Mouse (Mus musculus) G1E (cell line): ENCODE measurements around the gene Sv2b.

Experiments
- CTCF ChIP-seq: IDR thresholded peaks from 2 replicates; pipeline ENCODE4 v1.5.1; 2012; ENCODE audit warnings: low read depth, low read length, inconsistent platforms, mixed read lengths
- POLR2AphosphoS5 ChIP-seq: IDR thresholded peaks from 2 replicates; pipeline ENCODE4 v1.6.1; 2012; ENCODE audit warnings: low read depth, low read length, inconsistent platforms; ENCODE audit not compliant: insufficient replicate concordance
- TAL1 ChIP-seq: conservative IDR thresholded peaks from 2 replicates; pipeline ENCODE4 v1.6.1; 2012; ENCODE audit warnings: low read depth, low read length, inconsistent platforms, mixed read lengths

DNA sequence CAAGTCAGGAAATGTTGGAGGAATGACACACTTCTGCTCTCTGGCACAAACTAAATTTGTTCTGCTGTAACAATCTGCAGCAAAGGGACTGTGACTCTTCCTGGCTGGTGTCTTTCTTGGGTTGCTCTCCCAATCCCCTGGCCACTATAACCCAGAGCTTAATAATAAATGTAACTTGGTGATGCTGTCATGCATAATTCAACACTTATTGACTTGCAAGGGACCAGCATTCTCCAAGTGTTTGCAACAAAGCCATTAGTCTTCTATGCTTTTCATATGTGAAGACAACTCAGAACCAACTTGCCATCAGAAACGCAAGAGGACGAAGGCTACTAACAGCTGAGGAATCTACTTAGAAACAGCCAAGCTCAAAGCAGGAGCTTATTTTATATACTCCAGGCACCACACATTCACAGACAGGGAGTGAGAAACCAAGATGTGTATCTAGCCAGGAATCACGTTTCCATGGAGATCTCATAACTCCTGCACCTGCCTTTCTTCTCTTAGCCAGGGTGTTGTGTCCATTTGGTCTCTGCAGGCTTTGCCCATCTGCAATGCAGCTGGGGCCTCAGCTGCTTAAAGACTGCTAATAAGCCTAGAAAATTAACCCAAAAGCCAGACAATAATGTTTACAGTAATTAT is 19.8 kb upstream of the Sv2b start:
- TF ChIP-seq CTCF (no peak), POLR2AphosphoS5 (no peak), TAL1 (no peak)
